Mouse (Mus musculus) 3134 (cell line): ENCODE results near the gene Kcnq1.

Experiments used
- DNase-seq: peaks from one replicate; pipeline ENCODE4 v3.0.0-alpha.2; 2011; ENCODE audit warnings: low spot score; ENCODE audit not compliant: insufficient read length; ENCODE audit errors: extremely low read depth

The Kcnq1 gene

DNA sequence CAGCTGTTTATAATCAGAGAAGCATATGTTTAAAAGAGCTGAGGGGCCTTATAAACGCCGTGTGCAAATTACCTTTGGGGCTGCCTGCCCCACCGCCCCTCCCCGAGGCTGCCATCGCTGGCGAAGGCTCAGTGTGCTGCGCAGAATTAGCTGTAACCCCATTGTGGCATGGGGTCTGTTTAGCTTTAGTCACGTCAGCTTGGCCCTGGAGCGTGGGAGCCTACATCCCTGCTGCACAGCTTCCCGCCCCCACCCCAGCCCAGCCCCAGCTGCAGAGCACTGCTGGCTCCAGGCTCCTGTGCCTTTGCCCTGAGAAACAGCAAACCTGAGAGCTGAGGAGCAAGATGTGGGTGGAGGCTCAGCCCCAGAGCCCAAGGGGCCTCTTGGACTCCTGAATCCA lies 199.6 kb downstream of the Kcnq1 start:
- no peak for DNase-seq

- no peak for DNase-seq
Measured at GRCm38 (mm10) chr7:143308001-143308400, 201.8 kb downstream of the Kcnq1 start.

- DNase-seq: no peak
Measured at GRCm38 (mm10) chr7:143310311-143310710, 204.1 kb downstream of the Kcnq1 start.

- DNase-seq: no peak
Measured at GRCm38 (mm10) chr7:143310847-143311246, 204.7 kb downstream of the Kcnq1 start.

DNA sequence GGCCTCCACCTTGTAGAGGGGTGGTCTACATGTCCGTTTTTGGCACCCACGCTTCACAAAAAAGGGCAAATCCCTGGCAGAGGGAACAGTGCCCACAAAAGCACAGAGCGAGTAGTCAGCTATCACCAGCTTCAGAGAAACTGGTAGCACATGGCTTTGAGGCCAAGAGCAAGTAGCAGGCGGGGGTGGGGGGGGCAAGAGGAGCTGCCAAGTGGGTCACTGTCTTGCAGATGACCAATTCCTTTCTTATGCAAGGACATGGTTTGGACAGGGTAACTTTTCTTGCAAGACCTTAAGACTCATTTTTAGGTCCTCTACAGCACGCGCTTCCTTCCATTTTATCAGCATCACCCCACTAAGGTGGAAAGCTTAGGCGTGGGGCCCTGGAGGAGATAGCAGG lies 205.3 kb downstream of the Kcnq1 start:
- DNase-seq: no peak

- peak; percentile 50 for DNase-seq
Measured at GRCm38 (mm10) chr7:143313572-143314319, 207.6 kb downstream of the Kcnq1 start.

- DNase-seq: no peak
Measured at GRCm38 (mm10) chr7:143318512-143318911, 212.3 kb downstream of the Kcnq1 start.

DNA sequence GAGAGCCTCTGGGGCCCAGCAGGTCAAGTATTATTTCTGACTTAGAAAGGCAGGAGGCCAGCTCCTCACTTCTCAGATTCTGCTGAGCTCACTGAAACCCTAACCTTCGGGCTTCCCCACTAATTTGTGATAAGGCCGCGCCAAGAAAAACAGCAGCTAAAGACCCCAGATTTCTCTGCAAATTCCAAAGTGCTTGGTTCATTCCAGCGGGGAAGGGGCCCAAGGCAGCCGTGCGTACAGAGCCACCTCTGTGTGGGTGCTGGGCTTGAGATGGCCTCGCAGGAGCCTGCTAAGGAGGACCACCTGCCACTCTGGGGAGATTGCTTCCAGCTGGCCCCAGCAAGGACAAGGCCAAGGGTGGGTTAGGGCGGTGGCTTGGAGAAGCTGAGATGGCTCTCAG lies 214.2 kb downstream of the Kcnq1 start:
- DNase-seq: no peak

- DNase-seq: no peak
Measured at GRCm38 (mm10) chr7:143325051-143325450, 218.9 kb downstream of the Kcnq1 start.

- DNase-seq: no peak
Measured at GRCm38 (mm10) chr7:143328185-143328915, 222.2 kb downstream of the Kcnq1 start.

DNA sequence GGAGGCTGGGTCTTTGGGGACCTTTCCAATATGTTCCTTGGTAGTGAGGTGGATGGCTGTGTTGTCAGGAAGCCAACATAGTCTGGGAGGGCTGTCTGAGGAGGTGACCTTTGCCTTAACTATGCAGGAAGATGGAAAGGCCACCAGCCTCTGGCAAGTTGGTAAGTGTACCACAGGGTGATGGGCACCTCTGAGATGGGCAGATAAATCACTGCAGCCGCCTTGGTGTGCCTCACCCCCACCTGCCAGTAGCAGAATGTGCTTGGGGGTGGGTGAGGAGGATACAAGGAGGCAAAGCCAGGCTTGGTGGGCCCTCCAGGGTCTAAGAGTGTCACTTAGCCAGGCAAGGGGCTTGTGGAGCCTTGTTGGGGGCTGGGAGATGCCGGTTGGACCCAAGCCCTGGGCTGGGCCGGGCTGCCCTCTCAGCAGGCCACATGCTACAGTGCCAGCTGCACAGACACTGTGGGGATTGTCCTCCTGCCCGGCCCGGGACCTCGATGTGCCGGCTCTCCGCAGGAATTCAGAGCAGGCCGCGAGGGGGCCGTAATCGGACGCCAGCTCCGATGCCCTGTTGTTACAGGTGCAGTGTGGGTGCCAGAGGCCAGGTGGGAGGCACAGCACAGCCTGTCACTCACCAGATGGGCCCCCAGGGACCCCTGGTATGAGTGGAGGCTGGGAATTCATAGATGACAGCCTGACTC lies 223.1 kb downstream of the Kcnq1 start:
- no peak for DNase-seq

GRCm38 (mm10) chr7:143333040-143333439 lies 226.9 kb downstream of the Kcnq1 start:
- DNase-seq: no peak

DNA sequence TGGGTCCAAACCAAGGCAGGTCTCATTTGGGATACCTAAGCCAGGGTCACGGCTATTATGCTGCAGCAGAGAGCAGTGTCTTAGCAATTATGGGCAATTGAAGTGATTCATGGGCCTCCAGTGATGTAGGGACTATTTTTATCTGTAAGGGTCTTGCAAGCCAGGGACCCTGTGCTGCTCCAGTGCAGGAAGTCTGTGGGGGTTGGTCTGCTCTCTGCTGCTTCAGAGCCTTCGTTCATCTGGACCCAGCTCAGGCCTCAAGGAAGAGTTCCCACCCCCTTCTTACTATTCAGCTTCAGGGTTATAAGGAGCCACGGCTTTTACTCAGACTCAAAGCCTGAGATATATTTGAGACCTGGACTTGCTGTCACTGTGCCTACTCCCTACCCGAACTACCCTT lies 227.4 kb downstream of the Kcnq1 start:
- DNase-seq: no peak

DNA sequence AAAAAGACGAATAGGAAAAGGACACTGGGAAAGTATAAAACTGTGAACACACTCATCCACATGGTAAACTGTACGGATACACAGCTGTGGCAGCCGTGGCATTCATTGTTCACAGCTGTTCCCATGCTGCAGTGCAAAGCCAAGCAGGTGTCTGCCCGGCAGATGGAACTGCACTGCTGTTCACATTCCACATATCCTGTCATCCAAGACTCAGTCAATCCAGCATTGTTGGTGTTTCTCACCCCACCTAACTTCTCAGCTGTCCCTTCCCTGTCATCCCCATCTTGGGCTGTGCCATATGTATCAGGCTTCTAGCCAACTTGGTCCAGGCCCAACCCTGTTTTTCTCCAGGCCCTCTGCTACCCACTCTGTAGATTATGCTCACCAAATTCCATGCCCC lies 232.5 kb downstream of the Kcnq1 start:
- DNase-seq: no peak

GRCm38 (mm10) chr7:143340601-143341281 lies 234.6 kb downstream of the Kcnq1 start:
- DNase-seq: no peak

DNA sequence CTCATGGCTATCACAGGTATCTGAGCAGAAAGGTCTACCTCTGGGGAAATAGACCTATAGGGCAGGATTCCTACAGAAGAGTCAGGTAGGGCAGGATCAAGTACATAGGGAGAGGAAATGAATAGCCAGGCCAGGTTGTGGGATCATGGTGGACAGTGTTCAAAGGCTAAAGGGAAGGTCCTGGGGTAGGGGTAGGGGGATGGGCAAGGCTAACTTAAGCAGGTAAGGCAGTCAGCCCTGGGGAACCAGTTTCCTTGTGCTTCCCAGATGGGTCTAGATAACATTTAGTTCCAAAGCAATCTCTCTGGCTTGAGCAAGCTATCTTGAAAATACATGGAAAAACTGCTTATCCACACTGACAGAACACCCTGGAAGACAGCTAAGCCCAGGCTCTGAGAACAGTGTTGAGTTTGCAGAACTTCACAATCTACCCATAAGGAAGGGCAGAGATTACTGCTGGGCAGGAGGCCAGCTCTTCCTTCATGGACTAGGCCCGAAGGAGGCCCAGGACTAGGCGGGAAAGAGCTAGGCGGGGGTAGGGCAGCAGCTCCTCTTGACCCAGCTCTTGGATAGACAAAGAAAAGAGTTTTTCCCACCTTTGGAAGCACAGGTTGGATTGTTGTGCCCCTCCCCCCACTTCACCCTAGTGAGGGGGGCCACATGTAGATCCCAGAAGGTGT lies 235.3 kb downstream of the Kcnq1 start:
- no peak for DNase-seq

GRCm38 (mm10) chr7:143343781-143344306 lies 237.7 kb downstream of the Kcnq1 start:
- DNase-seq: no peak

GRCm38 (mm10) chr7:143349287-143349686 lies 243.1 kb downstream of the Kcnq1 start:
- DNase-seq: no peak

DNA sequence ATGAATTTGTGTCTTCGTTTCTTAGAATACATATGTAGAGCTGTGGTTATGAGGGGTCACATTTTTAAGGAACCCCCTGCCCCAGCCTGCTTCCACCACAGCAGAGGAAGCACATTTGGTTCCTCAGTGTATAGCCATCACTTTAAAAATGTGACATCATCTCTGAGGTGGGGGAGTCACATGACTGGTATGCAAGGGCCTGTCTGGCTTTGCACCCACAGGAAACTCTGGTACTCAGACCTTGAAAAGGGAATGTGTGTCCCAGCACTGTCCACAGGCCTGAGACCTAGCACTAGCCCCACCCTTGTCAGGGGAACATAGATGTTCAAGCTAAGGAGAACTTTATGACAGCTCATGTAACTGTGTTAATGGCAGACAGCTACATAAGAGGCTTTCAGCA lies 243.7 kb downstream of the Kcnq1 start:
- DNase-seq: no peak

- no peak for DNase-seq
Measured at GRCm38 (mm10) chr7:143355831-143356230, 249.7 kb downstream of the Kcnq1 start.
